In genomic region chr11:72770324-72770723, GRCm38 (mm10) we compare ENCODE assay signal across 16 mouse cellular contexts.
"Had no signal": no experiment of that assay in that cellular context is flagged by ENCODE, and none has a peak within 500 bp of the region (broad histone marks: within the 10 kb centered on the region; RNA-seq: fewer than 3 reads in every experiment).

No protein-coding gene starts in this region.

- H3K27me3 ChIP-seq: neural tube, embryonic 12.5 days; neural tube, embryonic 13.5 days; neural tube, embryonic 15.5 days; stomach, embryonic 15.5 days had no signal

- DNase-seq: retina, postnatal 1 day; right cerebral cortex, adult 18-20 months; right cerebral cortex, postnatal 14 days; right cerebral cortex, postnatal 25 days; spleen, adult 18-20 months; thymus, adult 18-20 months; thymus, adult 2 months; thymus, postnatal 14 days; thymus, postnatal 25 days; thymus, postnatal 36 days; thymus, postnatal 4 days had no signal

- H3K27ac ChIP-seq: neural tube, embryonic 12.5 days; neural tube, embryonic 13.5 days; neural tube, embryonic 15.5 days; stomach, embryonic 15.5 days; stomach, postnatal 0 days had no signal

- H3K4me3 ChIP-seq: neural tube, embryonic 12.5 days; neural tube, embryonic 13.5 days; neural tube, embryonic 15.5 days; stomach, embryonic 15.5 days had no signal

- H3K9me3 ChIP-seq: neural tube, embryonic 12.5 days; neural tube, embryonic 13.5 days; neural tube, embryonic 15.5 days; stomach, embryonic 15.5 days had no signal

- H3K4me1 ChIP-seq: neural tube, embryonic 12.5 days; neural tube, embryonic 13.5 days; neural tube, embryonic 15.5 days; stomach, embryonic 15.5 days had no signal

- H3K9ac ChIP-seq: neural tube, embryonic 12.5 days; neural tube, embryonic 13.5 days; neural tube, embryonic 15.5 days; stomach, embryonic 15.5 days had no signal
